Mouse (Mus musculus) neural tube, embryonic 11.5 days (tissue): Measurements from ENCODE around the gene Gm20388. TPM values are rescaled to one million over a fixed set of nuclear protein-coding genes. Genes with fewer than 3 reads are reported as not detected.
A peak's percentile ranks its signal among the peaks of the same experiment; 100 is the strongest.

Source experiments
- ATAC-seq: fragments of 200-750 bp; cut with Nextera tagmentation; 2 replicates; pipeline ENCODE4 v1.8.0; 2017; ENCODE audit warnings: moderate number of reproducible peaks, mild to moderate bottlenecking, moderate TSS enrichment, moderate library complexity; ENCODE audit not compliant: insufficient read depth, low FRiP score, low TSS enrichment
- DNase-seq: peaks from one replicate; pipeline ENCODE4 v3.0.0-alpha.2; 2015; ENCODE audit warnings: low spot score
- H3K27ac ChIP-seq: fragments of 300-500 bp; sonication (generic); 2 replicates; pipeline ENCODE4 v1.5.1; 2014; ENCODE audit warnings: low read depth, mild to moderate bottlenecking, low read length
- H3K27me3 ChIP-seq: fragments of 300-500 bp; sonication (generic); 2 replicates; pipeline ENCODE4 v1.6.1; 2014; ENCODE audit warnings: mild to moderate bottlenecking, low read length, mixed read lengths; ENCODE audit not compliant: control insufficient read depth, insufficient read depth
- H3K36me3 ChIP-seq: fragments of 300-500 bp; sonication (generic); 2 replicates; pipeline ENCODE4 v1.6.1; 2014; ENCODE audit warnings: mild to moderate bottlenecking, low read length, moderate library complexity, mixed read lengths; ENCODE audit not compliant: control insufficient read depth, insufficient read depth
- H3K4me1 ChIP-seq: fragments of 300-500 bp; sonication (generic); 2 replicates; pipeline ENCODE4 v1.6.1; 2014; ENCODE audit warnings: low read length, mixed read lengths; ENCODE audit not compliant: control insufficient read depth, insufficient read depth
- H3K4me2 ChIP-seq: fragments of 300-500 bp; sonication (generic); 2 replicates; pipeline ENCODE4 v1.6.1; 2014; ENCODE audit warnings: low read depth, mild to moderate bottlenecking, moderate library complexity
- H3K4me3 ChIP-seq: fragments of 300-500 bp; sonication (generic); 2 replicates; pipeline ENCODE4 v1.5.1; 2014; ENCODE audit warnings: low read depth, low read length
- H3K9ac ChIP-seq: fragments of 300-500 bp; sonication (generic); 2 replicates; pipeline ENCODE4 v1.6.1; 2014; ENCODE audit warnings: mild to moderate bottlenecking, low read length
- H3K9me3 ChIP-seq: fragments of 300-500 bp; sonication (generic); 2 replicates; pipeline ENCODE4 v1.6.1; 2016; ENCODE audit warnings: low read length; ENCODE audit not compliant: control insufficient read depth
- WGBS: fragments of 180-500 bp; shearing (Covaris S2); extraction: QIAGEN DNeasy Blood & Tissue Kit; methylation state at CpG from one replicate; pipeline ENCODE4 v1.1.7; 2014; 5-methylcytosine and 5-hydroxymethylcytosine counted together
- polyA plus RNA-seq: library from polyadenylated mRNA; unstranded; fragments of >200 nt; fragmentation: Nextera tagmentation; extraction: Ambion mirVana; gene quantifications from 2 replicates; pipeline ENCODE4 v1.2.1, GENCODE M21; 2014

The Gm20388 gene
- polyA plus RNA-seq, 1 experiment from 2014 or later, result not detected

DNA sequence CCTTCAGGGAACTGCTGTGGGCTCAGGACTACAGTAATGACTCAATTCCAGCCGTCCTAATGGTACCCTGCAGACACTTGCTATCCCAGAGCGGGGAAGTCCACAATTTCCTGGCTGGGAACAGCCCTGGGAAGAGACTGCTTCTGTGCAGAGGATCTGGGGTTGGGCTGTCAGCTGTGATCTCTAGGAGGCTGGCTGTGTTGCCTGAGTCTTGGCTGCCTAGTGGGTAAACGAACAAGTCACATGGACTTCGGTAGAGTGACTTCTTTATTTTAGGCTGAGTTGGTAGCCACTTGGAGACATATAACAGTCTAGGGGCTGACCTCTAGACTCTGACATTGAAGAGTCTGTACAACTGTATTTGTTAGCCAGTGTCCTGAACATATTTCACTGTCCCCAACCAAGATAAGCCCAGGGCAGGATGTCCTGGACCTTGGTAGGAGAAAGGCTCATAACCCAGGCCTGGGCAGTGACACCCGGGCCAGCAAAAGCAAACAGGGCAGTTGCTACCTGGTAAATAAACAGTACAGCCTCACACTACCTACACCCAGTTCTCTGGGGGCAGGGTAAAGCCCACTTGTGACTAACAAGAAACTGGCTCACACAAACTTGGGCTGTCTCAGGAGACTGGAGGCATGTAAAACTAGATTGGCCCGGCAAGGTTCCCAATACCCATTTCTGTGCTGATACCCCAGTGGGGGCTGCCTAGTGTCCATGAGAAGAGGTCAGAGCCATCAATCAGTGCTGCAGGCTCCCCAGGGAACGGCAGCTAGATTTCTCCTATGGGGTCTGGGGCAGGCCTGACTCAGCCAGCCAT, 3331.7 kb downstream of the Gm20388 start:
- no peak for DNase-seq
- Histone ChIP-seq H3K27ac (no peak overlapping the region), H3K36me3 (peaks cover 15% of the 10 kb centered on the region), H3K27me3 (no peaks in the 10 kb centered on the region), H3K9me3 (no peaks in the 10 kb centered on the region), H3K4me2 (no peak overlapping the region), H3K9ac (no peak overlapping the region), H3K4me1 (no peaks in the 10 kb centered on the region), H3K4me3 (no peak overlapping the region)
- WGBS, result 85% methylated on average over 7 of the region's 7 CpGs
- ATAC-seq, result no peak

DNA sequence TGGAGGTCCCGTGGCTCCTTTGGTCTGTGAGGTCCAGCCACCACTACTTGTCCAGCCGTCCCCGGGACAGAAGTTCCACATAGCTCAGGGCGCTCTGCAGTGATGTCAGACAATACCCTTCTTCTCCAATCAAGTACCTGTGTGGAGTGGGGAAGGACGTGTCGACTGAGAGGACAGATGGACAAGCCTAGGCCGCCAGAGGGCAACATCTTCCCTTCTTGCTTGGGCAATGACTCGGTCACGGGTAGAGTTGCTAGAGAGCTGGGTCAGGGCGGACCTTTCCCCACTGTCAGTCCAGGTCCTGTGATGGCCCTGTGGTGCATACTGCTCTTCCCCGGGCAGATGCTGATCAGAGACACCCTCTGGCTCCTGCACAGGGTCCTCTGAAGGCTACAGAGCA, 3332.4 kb downstream of the Gm20388 start:
- H3K27me3 ChIP-seq, result no peaks in the 10 kb centered on the region
- H3K9me3 ChIP-seq, result no peaks in the 10 kb centered on the region
- H3K4me3 ChIP-seq, result no peak overlapping the region
- H3K4me1 ChIP-seq, result no peaks in the 10 kb centered on the region
- ATAC-seq, result no peak
- whole genome bisulfite sequencing, result 74% methylated on average over 11 of the region's 11 CpGs
- no peak for DNase-seq
- H3K4me2 ChIP-seq, result no peak overlapping the region
- no peak overlapping the region for H3K27ac ChIP-seq
- H3K36me3 ChIP-seq, result peaks cover 22% of the 10 kb centered on the region
- no peak overlapping the region for H3K9ac ChIP-seq

DNA sequence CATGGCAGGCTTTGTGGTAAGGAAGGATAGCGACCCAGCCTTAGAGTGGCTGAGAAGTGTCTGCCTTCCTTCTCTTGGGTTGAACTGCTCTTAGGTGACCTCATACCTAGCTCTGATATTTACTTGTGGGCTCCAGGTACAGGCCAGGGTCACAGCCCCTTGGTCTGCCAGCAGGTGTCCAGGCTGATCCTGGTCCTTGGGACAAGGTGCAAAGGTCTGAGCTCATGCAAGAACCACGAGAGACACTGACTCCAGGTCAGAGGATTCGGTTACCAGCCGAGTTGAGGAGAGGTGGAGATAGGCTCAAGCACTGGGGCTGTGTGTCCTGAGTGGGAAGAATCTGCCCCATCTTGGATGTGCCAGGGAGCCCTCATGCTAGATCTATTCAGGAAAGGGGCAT, 3333.7 kb downstream of the Gm20388 start:
- no peak overlapping the region for H3K4me3 ChIP-seq
- no peaks in the 10 kb centered on the region for H3K4me1 ChIP-seq
- no peak overlapping the region for H3K27ac ChIP-seq
- WGBS, result 91% methylated on average over 4 of the region's 4 CpGs
- H3K9ac ChIP-seq, result no peak overlapping the region
- no peak overlapping the region for H3K4me2 ChIP-seq
- H3K27me3 ChIP-seq, result no peaks in the 10 kb centered on the region
- no peak for ATAC-seq
- H3K9me3 ChIP-seq, result no peaks in the 10 kb centered on the region
- peaks cover 22% of the 10 kb centered on the region for H3K36me3 ChIP-seq
- DNase-seq, result no peak

DNA sequence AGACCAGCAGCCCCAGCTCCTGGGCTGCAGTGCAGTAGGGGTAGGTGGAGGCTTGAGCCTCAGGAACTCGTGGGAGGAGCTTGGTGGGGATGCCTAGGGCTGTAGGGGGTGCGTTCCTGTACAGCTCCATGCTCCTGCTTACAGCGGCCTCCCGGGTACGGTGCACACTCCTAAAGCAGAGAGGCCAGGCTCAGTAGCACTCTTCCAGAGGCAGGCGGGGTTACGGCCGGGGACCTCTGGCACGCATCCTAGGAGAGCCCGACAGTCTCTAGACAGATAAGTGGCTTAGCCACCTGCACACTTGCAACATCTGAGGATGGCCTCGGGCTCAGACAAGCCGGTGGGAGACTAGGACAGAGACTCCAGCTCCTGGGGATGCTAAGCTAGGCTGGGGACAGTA, 3334.9 kb downstream of the Gm20388 start:
- Histone ChIP-seq H3K9me3 (no peaks in the 10 kb centered on the region), H3K36me3 (peaks cover 23% of the 10 kb centered on the region), H3K9ac (no peak overlapping the region), H3K27ac (no peak overlapping the region), H3K4me1 (no peaks in the 10 kb centered on the region), H3K27me3 (no peaks in the 10 kb centered on the region), H3K4me3 (no peak overlapping the region), H3K4me2 (no peak overlapping the region)
- DNase-seq (no peak), ATAC-seq (no peak)
- WGBS, result 92% methylated on average over 12 of the region's 12 CpGs

DNA sequence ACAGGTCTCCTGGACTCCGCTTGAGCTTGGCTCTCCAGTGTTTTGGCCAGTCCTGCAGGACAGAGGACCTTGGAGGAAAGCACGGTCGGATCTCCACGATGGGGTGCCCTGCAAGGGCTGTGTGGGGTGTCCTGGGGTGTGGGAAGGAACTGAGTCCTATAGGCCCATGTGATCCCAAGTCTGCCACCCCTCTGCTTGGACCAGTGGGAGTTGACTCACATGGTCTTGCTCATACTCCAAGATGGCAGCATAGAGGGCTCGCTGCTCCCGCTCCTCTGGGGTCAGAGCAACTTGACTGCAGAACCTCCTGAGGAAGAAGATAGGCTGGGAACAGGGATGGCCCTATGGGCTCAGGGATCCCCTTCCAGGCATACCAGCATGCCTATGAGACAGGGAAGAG, 3337.1 kb downstream of the Gm20388 start:
- DNase-seq, result no peak
- Histone ChIP-seq H3K9me3 (no peaks in the 10 kb centered on the region), H3K9ac (no peak overlapping the region; the same call in 1 of the 2 replicates), H3K4me1 (peaks cover 1% of the 10 kb centered on the region; the same call in 1 of the 2 replicates), H3K27me3 (no peaks in the 10 kb centered on the region), H3K4me2 (no peak overlapping the region), H3K36me3 (peaks cover 28% of the 10 kb centered on the region), H3K27ac (no peak overlapping the region), H3K4me3 (no peak overlapping the region)
- 92% methylated on average over 6 of the region's 6 CpGs for WGBS
- ATAC-seq, result no peak

DNA sequence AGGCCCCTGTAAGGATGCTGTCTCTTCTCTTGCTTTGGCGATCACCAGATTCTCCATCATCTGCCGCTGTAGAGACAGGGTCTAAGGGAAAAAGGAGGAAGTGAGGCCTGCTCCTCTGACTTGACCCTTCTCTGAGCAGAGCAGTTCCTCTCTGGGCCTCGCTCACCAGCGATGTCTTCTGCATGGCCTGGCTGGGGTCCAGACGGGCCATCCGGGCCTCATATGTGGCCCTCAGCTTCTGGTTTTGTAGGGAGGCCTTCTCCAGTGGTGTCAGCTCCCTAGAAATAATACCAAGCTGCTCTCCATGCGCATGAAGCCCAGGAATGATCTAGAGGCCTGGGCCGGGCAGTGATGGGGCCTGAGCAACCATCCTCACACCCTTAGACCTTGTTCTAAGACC, 3338.0 kb downstream of the Gm20388 start:
- no peak overlapping the region for H3K4me2 ChIP-seq
- H3K4me3 ChIP-seq, result no peak overlapping the region
- H3K36me3 ChIP-seq, result peaks cover 26% of the 10 kb centered on the region
- peaks cover 8% of the 10 kb centered on the region for H3K4me1 ChIP-seq
- no peaks in the 10 kb centered on the region for H3K27me3 ChIP-seq
- H3K27ac ChIP-seq, result no peak overlapping the region
- no peak overlapping the region for H3K9ac ChIP-seq
- no peak for ATAC-seq
- DNase-seq, result no peak
- WGBS, result 94% methylated on average over 8 of the region's 8 CpGs
- no peaks in the 10 kb centered on the region for H3K9me3 ChIP-seq

DNA sequence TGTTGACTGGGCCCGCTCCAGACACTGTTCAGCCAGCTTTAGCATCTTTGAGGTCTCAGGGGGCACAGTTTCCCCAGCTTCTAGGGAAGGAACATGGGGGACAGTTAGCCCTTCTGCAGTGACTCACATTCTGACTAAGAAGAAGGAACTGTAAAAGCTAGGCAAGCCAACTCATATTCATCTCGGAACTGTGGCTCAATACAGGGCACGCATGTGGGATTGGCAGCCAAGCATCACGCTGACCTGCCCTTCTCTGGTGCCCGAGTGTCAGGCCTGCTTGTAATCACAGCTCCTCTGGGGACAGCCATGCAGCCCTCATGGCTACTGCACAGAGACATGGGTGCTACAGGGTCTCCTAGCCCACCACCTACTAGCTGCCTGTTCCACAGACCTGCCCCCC, 3340.3 kb downstream of the Gm20388 start:
- Histone ChIP-seq H3K27ac (no peak overlapping the region), H3K36me3 (peaks cover 21% of the 10 kb centered on the region), H3K27me3 (no peaks in the 10 kb centered on the region), H3K4me2 (no peak overlapping the region), H3K4me1 (peaks cover 18% of the 10 kb centered on the region), H3K9me3 (no peaks in the 10 kb centered on the region), H3K9ac (no peak overlapping the region), H3K4me3 (no peak overlapping the region)
- 94% methylated on average over 5 of the region's 5 CpGs for WGBS
- DNase-seq (no peak), ATAC-seq (no peak)

DNA sequence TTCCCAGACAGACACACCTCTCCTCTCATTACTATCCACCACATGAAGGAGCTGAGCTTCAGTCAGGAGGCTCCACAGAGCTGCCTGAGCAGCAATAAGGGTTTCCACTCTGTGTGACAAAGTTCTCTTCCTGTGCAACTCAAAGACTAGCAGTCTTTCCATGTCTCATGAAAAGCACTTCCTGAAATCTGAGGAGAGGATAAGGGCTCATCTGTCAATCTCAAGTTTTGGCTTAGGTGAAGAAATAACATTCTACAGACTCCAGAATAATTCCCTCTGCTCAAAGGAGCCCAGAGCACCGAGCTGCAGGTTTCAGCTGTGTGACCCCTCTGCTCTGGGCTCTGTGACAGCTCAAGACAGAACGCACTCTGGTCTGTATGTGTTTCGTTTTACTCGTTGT, 3342.3 kb downstream of the Gm20388 start:
- 67% methylated on average over 4 of the region's 4 CpGs for WGBS
- no peaks in the 10 kb centered on the region for H3K27me3 ChIP-seq
- H3K9me3 ChIP-seq, result no peaks in the 10 kb centered on the region

DNA sequence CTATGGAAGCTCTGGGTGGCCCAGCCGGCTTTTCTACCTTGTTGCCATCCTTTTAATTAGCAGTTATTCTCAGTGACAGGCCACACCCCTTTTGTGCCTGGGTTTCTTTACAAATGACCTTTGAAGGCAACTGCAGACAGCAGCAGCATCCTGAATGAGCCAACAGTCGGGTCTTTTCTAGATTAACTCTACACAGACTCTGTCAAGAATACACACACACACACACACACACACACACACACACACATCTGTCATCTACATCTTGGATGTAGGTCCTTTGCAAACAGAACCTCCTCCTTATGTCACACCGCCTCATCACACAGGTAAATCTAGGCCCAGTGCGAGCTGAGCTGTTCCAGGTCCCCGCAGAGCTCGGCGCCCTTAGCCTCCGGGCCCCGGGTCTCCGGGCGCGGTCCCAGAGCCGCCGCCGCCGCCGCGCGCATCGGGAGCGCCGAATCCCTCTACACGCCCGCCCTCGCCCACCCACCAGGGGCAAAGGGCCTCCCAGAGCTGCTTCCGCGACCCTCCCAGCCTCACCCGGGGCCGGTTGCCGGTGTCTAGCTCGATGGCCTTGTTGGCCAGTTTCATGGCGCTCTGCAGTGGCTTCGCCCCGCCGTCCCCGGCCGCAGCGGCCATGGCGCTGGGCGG, 3342.9 kb downstream of the Gm20388 start:
- peaks cover 8% of the 10 kb centered on the region for H3K36me3 ChIP-seq
- no peak for DNase-seq
- H3K4me3 ChIP-seq, result peak overlapping the region; percentile 98
- H3K4me2 ChIP-seq, result peak overlapping the region; percentile 93
- WGBS, result under 1% methylated on average over 38 of the region's 40 CpGs
- no peaks in the 10 kb centered on the region for H3K27me3 ChIP-seq
- no peaks in the 10 kb centered on the region for H3K9me3 ChIP-seq
- peaks cover 18% of the 10 kb centered on the region for H3K4me1 ChIP-seq
- ATAC-seq, result peak; percentile 58
- H3K9ac ChIP-seq, result peak overlapping the region; percentile 87
- peak overlapping the region; percentile 58 for H3K27ac ChIP-seq

More for the DNA sequence above, 3342.3 kb downstream of the Gm20388 start:
- DNase-seq (no peak), ATAC-seq (no peak)
- peaks cover 10% of the 10 kb centered on the region for H3K36me3 ChIP-seq
- no peak overlapping the region for H3K9ac ChIP-seq
- H3K4me2 ChIP-seq, result peak overlapping the region; percentile 93
- peak overlapping the region; percentile 98 for H3K4me3 ChIP-seq
- no peak overlapping the region for H3K27ac ChIP-seq
- peaks cover 18% of the 10 kb centered on the region for H3K4me1 ChIP-seq
